Mouse (Mus musculus): ENCODE data around the gene Ltb4r1.

Ltb4r1 gene

DNA sequence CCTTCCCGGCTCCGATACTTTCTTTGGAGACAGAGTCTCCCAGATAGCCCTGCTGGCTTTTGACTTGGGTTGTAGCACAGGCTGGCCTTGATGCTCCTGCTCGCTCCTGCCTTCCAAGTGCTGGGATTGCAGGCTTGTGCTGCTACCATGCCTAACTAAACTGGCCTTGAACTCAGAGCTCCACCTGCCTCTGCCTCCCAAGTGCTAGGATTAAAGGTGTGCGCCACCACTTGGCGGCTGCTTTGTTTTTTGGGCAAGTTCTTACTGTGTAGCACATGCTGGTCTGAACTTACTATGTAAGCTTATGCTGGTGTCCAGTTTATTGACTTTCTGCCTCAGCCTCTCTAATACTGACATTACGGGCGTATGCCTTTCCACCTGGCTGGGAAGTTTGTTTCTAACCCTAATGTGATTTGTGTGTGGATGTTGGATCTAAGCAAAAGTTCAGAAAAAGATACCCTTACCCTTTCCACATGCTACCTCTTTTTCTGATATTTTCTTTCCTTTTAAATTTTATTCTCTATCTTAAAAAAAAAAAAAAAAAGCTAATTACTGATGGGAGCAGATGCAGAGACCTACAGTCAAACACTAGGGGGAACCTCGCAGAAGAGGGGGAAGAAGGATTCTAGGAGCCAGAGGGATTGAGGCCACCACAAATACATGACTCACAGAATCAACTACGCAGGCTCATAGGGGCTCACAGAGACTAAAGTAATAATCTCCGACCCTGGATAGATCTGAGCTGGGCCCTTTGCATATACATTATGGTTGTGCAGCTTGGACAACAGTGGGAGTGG lies 18.5 kb upstream of the Ltb4r1 start:
- no peak for DNase-seq (ENCODE audit: low read depth)

DNA sequence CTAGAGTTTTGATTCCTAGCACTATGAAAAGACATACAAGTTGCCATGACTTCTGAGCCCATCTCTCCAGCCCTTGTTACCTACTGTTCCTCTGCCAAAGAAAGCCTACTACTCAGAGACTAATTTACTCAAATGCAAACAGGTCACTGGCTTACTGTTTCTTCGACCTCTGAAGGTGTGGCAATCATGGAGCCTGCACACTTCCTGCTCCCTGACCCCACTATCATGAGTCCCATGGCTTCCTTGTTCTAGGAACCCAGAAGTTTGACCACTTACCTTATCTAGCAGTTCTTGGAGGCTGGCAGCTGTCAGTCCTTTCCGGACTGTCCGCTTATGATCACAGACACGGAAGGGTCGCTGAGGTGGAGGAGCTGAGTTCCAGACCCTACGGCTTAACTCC lies 8.2 kb upstream of the Ltb4r1 start:
- no peak for DNase-seq (ENCODE audit: low read depth)

DNA sequence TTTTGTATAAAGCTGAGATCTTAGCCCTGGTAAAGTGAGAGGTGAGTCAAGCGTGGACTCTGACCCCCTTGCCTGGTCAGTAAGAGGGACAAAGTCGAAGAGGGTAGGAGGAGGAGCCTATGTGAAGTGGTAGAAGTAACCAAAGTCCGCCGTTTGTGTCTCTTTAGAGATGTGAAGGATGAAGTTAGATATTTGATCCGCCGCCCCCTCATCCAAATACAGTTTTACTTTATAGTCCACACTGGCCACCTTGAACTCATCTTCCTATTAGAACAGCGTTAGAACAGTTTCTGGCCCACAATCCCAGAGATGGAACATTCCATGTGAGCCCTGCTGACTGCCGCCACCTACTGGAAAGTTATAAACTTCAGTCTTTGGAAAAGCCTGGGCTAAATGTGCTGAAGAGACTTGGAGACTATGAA lies 7.4 kb upstream of the Ltb4r1 start, which contains the start of gene Cideb:
TSS of gene Cideb (minus strand) at position 96 of the 422 bp plus-strand sequence.
- no peak for DNase-seq (ENCODE audit: low read depth)

DNA sequence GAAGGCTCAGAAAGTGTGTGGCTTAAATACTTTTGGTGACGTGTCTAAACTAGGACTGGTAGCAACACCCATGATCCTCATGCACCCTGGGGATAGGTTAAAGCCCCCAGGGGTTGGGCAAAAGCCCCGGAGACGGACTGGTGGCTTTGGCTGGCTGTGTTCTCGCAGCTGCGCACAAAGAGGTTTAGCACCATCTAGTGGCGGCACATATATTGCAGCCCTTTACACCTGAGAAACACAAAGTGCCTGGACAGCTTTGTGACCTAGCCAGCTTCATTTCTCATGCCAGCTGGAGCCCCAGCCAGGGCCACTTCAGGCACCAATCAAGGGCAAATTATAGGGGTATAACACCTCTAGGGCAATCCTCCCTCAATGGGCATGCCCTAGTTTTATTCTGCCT lies 5.6 kb upstream of the Ltb4r1 start:
- peak; percentile 46 for DNase-seq (ENCODE audit: low read depth)

DNA sequence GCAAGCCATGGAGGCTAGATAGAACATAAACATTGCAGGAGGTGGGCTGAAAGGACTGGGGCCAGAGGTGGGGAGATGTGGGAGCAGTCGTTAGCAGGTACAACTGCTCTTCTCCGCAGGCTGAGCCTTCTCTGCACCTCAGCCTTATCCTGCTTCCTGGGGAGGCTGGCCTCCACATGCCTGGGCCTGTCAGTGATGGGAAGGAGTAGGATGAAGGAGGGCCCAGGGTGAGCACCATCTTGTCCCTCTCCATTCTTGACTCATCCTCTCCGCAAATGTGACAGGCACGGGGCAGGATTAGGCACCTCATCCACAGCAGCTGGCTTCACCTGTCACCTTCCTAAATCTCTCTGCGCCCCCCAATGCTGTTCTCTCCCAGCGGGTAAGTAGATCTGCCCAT lies 4.6 kb upstream of the Ltb4r1 start, which contains the start of gene Ltb4r2:
TSS of gene Ltb4r2 (plus strand) at position 266 of the 400 bp plus-strand sequence.
- DNase-seq (ENCODE audit: low read depth) = no peak

DNA sequence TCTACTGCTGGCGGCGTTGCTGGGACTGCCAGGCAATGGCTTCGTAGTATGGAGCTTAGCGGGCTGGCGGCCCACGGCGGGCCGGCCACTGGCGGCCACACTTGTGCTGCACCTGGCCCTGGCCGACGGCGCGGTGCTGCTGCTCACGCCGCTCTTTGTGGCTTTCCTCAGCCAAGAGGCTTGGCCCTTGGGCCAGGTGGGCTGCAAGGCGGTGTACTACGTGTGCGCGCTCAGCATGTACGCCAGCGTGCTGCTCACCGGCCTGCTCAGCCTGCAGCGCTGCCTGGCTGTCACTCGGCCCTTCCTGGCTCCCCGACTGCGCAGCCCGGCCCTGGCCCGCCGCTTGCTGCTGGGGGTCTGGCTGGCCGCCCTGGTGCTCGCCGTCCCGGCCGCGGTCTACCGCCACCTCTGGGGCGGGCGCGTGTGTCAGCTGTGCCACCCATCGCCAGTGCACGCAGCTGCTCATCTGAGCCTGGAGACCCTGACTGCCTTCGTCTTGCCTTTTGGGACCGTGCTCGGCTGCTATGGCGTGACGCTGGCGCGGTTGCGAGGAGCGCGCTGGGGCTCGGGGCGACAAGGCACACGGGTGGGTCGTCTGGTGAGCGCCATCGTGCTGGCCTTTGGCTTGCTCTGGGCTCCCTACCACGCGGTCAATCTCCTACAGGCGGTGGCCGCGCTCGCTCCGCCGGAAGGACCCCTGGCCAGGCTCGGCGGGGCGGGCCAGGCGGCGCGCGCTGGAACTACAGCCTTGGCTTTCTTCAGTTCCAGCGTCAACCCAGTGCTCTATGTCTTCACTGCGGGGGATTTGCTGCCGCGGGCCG lies 3.6 kb upstream of the Ltb4r1 start:
- no peak for DNase-seq (ENCODE audit: low read depth)

DNA sequence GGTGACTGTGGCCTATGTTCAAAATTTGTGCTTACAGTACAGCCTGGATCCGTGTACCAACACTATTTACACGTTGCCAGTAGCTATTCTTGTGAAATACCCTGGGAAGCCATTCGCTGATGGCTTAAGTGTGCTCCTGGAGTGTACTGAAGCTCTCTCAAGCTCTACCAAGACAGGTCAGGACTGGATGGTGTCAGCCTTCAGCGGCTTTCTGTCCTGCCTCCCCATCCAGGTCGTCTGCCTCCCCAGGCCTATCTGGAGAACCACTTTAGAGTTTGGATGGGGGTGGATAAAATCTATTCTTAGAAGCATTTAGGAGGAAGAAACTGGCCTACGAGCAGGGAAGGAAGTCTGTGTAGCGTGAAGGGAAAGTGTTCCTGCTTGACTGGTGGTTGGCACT lies 2.6 kb upstream of the Ltb4r1 start:
- DNase-seq (ENCODE audit: low read depth) = no peak

DNA sequence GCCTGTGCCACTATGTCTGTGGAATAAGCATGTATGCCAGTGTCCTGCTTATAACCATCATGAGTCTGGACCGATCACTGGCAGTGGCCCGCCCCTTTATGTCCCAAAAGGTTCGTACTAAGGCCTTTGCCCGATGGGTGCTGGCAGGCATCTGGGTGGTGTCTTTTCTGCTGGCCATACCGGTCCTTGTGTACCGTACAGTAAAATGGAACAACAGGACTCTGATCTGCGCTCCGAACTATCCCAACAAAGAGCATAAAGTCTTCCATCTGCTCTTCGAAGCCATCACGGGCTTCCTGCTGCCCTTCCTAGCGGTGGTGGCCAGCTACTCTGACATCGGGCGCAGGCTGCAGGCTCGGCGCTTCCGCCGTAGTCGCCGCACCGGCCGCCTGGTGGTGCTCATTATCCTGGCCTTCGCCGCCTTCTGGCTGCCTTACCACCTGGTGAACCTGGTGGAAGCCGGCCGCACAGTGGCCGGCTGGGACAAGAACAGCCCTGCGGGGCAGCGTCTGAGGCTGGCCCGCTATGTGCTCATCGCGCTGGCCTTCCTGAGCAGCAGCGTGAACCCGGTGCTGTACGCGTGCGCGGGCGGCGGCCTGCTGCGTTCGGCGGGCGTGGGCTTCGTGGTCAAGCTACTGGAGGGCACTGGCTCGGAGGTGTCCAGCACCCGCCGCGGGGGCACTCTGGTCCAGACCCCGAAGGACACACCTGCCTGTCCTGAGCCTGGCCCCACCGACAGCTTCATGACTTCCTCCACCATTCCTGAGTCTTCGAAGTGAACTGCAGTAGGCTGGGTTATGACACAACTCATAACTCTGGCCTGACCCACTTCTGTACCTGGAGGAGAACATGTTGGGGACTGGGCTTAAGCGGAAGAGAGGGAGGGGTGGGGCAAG lies 2.0 kb downstream of the Ltb4r1 start:
- DNase-seq (ENCODE audit: low read depth) = no peak

DNA sequence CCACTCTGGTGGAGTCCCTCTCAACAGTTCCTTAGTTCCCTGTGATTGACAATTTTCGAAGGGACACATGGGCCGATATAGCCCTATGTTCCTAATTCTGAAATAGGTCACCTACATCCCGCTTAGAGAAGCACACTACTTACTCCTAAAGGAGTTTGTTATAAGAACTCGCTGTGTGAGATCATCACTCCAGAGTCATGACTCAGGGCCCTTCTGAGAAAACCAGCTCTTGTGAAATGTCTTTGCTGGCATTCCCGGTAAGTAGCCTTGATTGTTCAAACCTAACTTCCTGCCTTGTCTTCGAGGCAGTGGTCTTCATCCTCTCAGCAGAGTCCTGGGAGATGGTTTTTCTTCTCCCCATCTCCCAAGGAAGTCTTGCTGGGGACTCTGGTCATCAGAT lies 2.8 kb downstream of the Ltb4r1 start:
- DNase-seq (ENCODE audit: low read depth) = peak; percentile 64

DNA sequence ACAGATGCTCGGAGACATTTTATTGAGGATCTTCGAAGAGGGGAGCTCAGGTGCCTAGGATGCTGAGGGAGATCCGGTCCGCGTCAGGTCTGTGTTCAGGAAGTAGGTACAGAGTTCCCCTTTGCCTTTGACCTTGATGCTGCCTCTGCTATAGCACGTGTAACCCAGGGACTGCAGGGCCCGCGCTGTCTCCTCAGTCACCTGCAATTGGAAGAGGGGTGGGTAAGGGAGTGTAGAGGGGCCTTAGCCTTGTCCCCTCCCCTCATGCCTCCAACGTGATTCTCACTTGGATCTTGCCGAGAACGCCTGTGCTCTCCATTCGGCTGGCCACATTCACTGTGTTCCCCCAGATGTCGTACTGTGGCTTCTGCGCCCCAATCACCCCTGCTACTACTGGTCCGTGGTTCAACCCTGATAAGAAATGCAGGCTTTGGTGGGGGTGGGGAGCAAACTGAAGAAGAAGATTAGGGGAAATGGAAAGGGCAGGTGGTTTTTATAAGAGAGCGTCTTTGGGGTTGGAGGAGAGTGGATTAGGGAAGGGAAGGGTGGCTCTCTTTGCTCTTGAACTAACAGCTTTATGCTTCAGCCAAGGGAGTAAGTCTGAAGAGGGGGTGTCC lies 3.4 kb downstream of the Ltb4r1 start:
- no peak for DNase-seq (ENCODE audit: low read depth)

DNA sequence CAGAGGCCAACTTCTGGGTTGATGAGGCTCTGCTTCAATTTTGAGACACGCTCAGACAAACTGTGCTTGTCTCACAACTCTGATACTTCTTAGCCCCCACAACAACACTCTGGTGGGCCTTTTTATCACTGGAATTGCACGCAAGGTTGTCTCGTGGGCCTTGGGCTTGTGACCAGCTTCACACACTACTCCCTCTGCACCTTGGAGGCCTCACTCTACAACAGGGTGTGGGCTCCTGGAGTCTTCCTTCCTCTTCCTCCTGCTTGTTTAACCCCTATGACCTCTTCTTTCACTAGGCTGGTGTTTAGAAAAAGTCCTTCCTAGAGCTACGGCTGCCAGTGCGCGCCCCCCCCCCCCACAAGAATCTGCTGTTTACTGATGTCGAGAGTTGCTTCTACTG lies 10.9 kb downstream of the Ltb4r1 start:
- no peak for DNase-seq (ENCODE audit: low read depth)

DNA sequence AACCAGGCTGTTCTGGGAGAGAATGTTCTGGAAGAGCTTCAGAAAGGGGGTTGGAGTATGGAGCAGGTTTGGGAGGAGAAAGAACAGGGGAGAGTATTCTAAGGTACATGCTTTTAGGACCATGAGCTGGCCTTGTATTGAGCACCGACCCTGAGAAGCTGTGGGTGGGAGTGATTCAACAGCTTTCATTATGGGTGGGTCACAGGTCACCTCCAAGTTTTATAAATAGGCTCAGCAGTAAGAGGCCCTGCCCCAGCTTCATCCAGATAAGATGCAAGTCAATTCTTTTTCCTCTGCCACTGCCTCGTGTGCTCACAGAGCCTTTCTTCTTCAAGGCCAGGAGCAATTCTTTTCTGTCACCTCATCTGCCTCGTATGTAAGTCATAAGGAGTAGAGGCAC lies 11.4 kb downstream of the Ltb4r1 start:
- no peak for DNase-seq (ENCODE audit: low read depth)

DNA sequence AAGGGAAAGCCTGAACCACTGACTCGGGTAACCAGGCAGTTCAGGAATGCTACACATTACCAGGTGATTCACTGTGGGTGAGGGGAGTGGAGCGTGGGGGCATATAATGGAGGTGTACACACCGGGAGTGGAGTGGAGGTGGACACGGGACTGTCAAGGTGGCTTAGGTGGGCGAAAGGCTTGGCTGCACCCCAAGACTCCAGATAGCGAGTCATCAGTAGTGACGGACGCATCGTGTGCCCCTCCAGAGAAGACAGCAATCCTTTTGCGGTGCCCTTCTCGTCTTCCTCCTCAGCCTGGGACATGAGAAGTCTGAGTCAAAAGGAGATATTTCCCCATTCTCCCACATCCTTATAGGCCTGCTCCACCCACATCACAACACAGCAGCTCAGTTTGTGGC lies 12.0 kb downstream of the Ltb4r1 start:
- DNase-seq (ENCODE audit: low read depth) = no peak

DNA sequence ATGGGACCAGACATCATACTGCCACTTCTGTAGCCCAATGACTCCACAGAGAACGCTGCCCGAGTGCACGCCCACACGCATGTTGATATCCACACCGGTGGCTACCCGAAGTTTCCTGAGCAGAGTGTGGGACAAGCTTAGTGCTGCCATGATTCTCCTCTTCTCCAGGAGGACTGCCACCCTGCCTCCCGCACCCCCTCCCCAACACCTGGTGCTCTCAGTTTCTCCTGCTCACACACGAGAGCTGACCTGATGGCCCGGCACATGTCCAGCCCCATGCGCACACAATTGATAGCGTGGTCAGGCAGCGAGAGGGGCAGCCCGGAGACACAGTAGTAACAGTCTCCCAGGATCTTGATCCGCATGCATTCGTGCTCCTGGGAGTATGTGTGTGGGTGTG lies 12.9 kb downstream of the Ltb4r1 start:
- no peak for DNase-seq (ENCODE audit: low read depth)

DNA sequence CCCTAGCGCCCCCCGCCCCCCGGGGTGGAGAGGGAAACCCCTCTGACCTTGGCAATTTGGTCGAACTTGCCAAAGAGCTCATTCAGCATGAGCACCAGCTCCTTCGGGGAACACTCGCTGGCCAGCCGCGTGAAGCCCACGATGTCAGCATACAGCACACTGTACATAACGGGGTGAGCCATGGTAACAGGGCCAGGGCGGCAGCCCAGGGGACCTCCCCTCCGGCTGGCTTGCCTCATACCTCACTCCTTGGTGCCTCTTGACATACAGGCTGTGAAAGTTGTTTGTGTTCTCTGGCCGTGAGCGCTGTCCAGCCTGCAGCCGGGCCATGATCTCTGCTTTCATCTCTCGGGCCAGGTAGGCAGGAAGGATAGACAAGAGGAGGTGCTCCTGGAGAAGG lies 13.9 kb downstream of the Ltb4r1 start:
- no peak for DNase-seq (ENCODE audit: low read depth)

DNA sequence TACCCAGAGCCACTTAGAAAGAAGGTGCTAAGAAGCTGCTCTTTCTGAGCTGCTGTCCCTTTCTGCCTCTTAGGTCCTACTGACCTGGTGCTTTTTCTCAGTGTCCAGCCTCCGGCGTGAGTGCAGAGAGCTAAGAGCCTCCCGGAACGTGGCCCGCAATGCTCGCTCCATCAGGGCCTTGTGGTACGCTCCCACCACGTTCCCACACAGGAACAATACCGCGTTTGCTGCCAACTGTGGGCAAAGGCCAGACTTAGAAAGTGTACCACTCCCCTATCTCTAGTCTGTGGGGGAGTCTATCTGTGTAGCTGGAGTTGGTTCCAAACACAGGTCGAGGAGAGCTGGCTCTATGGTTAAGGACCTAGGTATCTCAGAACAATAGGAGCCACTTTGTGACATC lies 15.0 kb downstream of the Ltb4r1 start:
- DNase-seq (ENCODE audit: low read depth) = no peak

DNA sequence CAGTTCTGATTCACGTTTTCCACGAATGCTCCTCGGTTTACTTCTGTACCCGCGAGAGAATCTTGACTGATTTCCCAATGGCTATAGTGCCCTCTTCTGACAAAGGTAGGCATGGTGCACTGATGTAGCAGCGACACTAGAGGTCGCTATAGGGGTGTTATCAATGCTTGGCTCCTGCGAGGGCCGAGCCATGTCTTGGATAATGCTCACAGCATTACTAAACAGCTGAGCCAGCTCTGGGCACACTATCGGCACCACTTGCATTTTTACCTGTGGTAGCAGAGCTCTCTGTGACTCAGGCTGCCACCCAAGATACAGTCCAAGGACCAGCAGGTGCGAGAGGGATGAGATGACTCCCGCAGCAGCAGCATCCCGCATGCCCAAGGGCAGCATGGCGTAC lies 15.5 kb downstream of the Ltb4r1 start:
- peak; percentile 88 for DNase-seq (ENCODE audit: low read depth)

DNA sequence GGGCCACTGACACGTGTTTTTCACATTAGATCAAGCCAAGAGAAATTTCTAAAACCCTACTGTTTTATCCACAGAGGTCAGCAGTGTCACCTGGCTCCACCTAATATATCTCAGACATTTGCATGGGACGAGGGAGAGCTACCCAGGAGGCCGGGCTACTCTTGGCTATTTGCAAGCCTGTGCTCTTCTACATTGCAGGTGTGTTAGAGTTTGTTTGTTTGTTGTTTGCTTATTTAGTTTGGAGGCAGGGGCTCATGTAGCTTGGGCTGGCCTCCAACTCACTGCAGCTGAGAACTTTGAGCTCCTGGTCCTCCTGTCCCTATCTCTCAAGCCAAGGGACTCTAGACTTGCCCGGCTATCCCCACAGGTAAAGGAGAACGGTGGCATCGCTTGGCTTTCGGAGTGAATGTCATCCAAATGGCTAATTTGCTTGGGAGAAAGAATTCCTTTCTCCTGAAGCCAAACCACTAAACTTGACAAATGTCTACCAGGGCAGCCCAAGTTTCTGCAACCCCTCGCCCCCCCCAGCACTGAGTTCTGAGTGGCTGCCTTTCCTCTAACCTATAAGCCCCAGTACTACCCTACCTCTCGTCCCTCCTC lies 16.7 kb downstream of the Ltb4r1 start:
- DNase-seq (ENCODE audit: low read depth) = no peak

DNA sequence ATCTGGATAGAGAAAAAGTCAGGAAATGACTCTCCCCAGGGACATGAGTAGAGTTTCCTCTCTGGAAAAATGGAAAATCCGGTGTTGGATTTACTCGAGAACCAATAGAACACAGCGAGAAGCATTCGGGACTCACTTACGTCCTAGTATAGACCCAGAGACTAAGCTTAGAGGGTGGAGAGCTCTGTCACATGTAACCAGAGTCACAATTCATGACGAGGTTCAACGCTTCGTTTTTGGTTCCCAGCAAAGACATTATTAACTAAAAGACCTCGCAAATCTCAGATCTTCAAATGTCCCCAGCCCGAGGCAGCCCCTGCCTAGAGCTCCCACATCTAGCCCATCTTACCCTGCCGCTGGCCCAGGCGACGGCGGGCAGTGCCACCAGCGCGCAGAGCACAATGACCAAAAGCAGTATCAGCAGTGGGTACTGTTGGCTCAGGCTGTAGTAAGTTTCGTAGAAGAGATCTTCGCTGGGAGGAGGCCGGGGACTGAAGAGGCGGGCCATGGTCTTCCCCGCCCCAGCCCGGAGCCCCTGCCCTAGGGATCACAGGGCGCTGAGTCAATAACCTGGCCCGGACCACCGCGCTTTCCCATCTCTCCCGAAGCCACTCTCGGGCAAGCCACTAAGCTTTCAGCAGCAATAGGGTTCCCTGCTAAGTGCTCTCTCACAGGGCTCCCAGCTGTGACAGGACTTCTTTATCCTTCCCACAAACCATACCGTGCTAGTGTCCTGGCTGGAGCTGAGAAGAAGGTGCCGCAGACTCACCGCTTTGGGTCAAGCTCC lies 17.6 kb downstream of the Ltb4r1 start:
- no peak for DNase-seq (ENCODE audit: low read depth)

DNA sequence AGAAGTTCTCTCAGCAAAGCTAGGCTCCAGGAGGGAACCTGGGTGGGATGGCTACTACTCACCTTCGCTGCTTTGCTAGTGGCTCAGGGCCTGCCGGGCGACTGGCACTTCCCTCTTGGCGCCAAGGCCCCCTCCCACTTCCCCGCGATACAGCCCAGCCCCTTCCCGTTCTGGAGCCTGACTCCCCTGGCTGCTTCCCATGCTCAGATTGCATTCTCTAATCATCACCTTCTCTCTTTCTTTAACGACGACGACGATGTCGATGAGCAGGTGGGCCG lies 18.1 kb downstream of the Ltb4r1 start, which contains the start of gene Adcy4:
TSS of gene Adcy4 (minus strand) at position 138 of the 278 bp plus-strand sequence.
- DNase-seq (ENCODE audit: low read depth) = no peak

DNA sequence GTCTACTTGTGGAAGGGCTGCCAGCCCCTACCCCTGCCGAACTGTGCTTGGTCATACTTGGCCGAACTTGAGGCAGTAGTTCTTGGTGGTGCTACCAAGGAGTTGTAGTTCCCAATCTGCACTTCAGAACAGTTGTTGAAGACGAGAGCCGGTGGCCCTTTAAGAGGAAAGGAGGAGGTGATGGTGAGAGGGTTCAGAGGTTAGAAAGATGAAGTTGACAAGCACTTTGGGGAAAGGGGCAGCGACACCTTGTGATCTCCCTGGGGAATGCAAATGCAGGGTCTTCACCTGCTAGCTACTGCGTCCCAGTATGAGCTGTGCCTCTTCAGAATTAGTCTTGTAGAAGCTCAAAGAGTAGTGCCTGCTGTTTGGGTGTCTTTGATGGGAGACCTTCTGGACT lies 19.4 kb downstream of the Ltb4r1 start:
- no peak for DNase-seq (ENCODE audit: low read depth)
